Comparison of ENCODE assay signal across 22 mouse cellular contexts in the genomic region with DNA sequence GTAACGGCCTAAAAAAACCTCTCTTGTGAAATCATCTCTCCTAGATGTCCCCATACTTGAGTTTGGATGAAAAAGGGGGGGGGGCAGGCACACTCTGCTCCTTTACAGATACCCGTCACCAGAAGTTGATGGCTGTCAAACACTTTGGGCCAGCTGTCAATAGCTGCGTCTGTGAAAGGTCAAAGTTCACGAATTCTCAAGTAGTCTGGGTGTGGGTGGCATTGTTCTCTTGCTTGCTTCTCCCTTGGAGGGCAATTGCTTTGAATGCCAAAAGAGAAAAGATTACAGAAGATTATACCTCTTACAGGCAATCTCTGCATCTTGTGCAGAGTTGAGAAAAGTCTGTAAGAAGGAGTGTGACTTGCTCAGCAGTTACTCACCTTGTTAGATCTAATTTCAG.
DNase-seq lines count a peak whose midpoint lies in the region; ATAC-seq lines count a peak whose summit lies in the region.
"Had no signal": no experiment of that assay in that cellular context is flagged by ENCODE, and none has a peak within 500 bp of the region (broad histone marks: within the 10 kb centered on the region; RNA-seq: fewer than 3 reads in every experiment).

No protein-coding gene starts in this region.

- no peaks in the 10 kb centered on the region for H3K27me3 ChIP-seq in intestine, embryonic 14.5 days (replicated peaks; ENCODE audit: control insufficient read depth, insufficient read depth, low read length)
- H3K27me3 ChIP-seq in intestine, embryonic 15.5 days (replicated peaks) = no peaks in the 10 kb centered on the region
- H3K27me3 ChIP-seq: embryonic facial prominence, embryonic 12.5 days; forebrain, embryonic 13.5 days; heart, embryonic 15.5 days; hindbrain, embryonic 13.5 days had no signal

- WGBS in intestine, embryonic 14.5 days = 64% methylated on average over 4 of the region's 4 CpGs
- WGBS in intestine, embryonic 15.5 days = 70% methylated on average over 4 of the region's 4 CpGs

- no peak for ATAC-seq in intestine, embryonic 14.5 days (replicated peaks; ENCODE audit: low FRiP score, low TSS enrichment, low read depth)
- no peak for ATAC-seq in intestine, embryonic 15.5 days
- ATAC-seq: forebrain, embryonic 13.5 days; hindbrain, postnatal 0 days; intestine, embryonic 16.5 days had no signal

- H3K9ac ChIP-seq in intestine, embryonic 14.5 days (ENCODE audit: low read length) = no peak overlapping the region
- no peak overlapping the region for H3K9ac ChIP-seq in intestine, embryonic 15.5 days
- H3K9ac ChIP-seq: embryonic facial prominence, embryonic 12.5 days; forebrain, embryonic 13.5 days; heart, embryonic 15.5 days; hindbrain, embryonic 13.5 days had no signal

- no peak overlapping the region for H3K4me3 ChIP-seq in intestine, embryonic 14.5 days (ENCODE audit: low read depth, low read length)
- H3K4me3 ChIP-seq in intestine, embryonic 15.5 days (replicated peaks) = no peak overlapping the region
- H3K4me3 ChIP-seq: embryonic facial prominence, embryonic 12.5 days; forebrain, embryonic 13.5 days; gastrocnemius, adult 2 months; heart, embryonic 15.5 days; hindbrain, embryonic 13.5 days had no signal

- no peak overlapping the region for H3K27ac ChIP-seq in intestine, embryonic 14.5 days (ENCODE audit: low read depth)
- no peak overlapping the region for H3K27ac ChIP-seq in intestine, embryonic 15.5 days
- H3K27ac ChIP-seq: embryonic facial prominence, embryonic 12.5 days; forebrain, embryonic 13.5 days; gastrocnemius, adult 2 months; heart, embryonic 15.5 days; hindbrain, embryonic 13.5 days; hindbrain, postnatal 0 days had no signal

- no peaks in the 10 kb centered on the region for H3K36me3 ChIP-seq in intestine, embryonic 14.5 days (ENCODE audit: control insufficient read depth, insufficient read depth, low read length)
- no peaks in the 10 kb centered on the region for H3K36me3 ChIP-seq in intestine, embryonic 15.5 days
- H3K36me3 ChIP-seq: embryonic facial prominence, embryonic 12.5 days; heart, embryonic 15.5 days; hindbrain, embryonic 13.5 days had no signal

- H3K9me3 ChIP-seq in intestine, embryonic 14.5 days (ENCODE audit: control insufficient read depth, low read length) = no peaks in the 10 kb centered on the region
- H3K9me3 ChIP-seq in intestine, embryonic 15.5 days = no peaks in the 10 kb centered on the region
- H3K9me3 ChIP-seq: embryonic facial prominence, embryonic 12.5 days; forebrain, embryonic 13.5 days; heart, embryonic 15.5 days; hindbrain, embryonic 13.5 days had no signal

- H3K4me1 ChIP-seq in intestine, embryonic 14.5 days (replicated peaks; ENCODE audit: control insufficient read depth, insufficient read depth, low read length) = no peaks in the 10 kb centered on the region
- H3K4me1 ChIP-seq in intestine, embryonic 15.5 days (replicated peaks) = no peaks in the 10 kb centered on the region
- H3K4me1 ChIP-seq: embryonic facial prominence, embryonic 12.5 days; hindbrain, embryonic 13.5 days had no signal

- no peak overlapping the region for H3K4me2 ChIP-seq in intestine, embryonic 14.5 days (ENCODE audit: low read length)
- no peak overlapping the region for H3K4me2 ChIP-seq in intestine, embryonic 15.5 days (replicated peaks)
- H3K4me2 ChIP-seq: embryonic facial prominence, embryonic 12.5 days; forebrain, embryonic 13.5 days; heart, embryonic 11.5 days; heart, embryonic 15.5 days; hindbrain, embryonic 13.5 days had no signal

- DNase-seq in intestine, embryonic 14.5 days (ENCODE audit: low spot score) = peak; percentile 34
- DNase-seq in R1 (ENCODE audit: low read depth, low spot score) = peak; percentile 76
- peak; percentile 36 for DNase-seq in embryo, embryonic 9.5 days (ENCODE audit: extremely low spot score)
- DNase-seq in neural tube, embryonic 10.5 days (ENCODE audit: extremely low spot score, low spot score) = no peak
- no peak for DNase-seq in spleen, postnatal 4 days (ENCODE audit: low spot score in 2 of 2)
- DNase-seq: adrenal gland, adult 8-10 months; cerebellum, adult 11-12 months; cerebellum, adult 9-10 months; cerebellum, postnatal 25 days; gastrocnemius, adult 2 months; gastrocnemius, postnatal 25 days; heart, adult 18-20 months; heart, postnatal 14 days; kidney, adult 2 months had no signal

Comparison
In these comparisons a context has a peak if more than half of its experiments do, and no peak if none do; other contexts are left out.
1. DNase-seq: peak in intestine, embryonic 14.5 days (single experiment), R1 (single experiment) and embryo, embryonic 9.5 days (single experiment); none in neural tube, embryonic 10.5 days (single experiment) and spleen, postnatal 4 days (0 of 2).